Mouse (Mus musculus): ENCODE results near the gene Sh3bgrl2. TPM values are rescaled to one million over a fixed set of nuclear protein-coding genes. Genes with fewer than 3 reads are reported as not detected.
A peak's percentile ranks its signal among the peaks of the same experiment; 100 is the strongest.
"Not testable (repeated sequence)": the region's sequence is repeated elsewhere in the genome, so short reads cannot be mapped to it uniquely, and the experiment has no call there.

Gene Sh3bgrl2
- polyA plus RNA-seq (2012; rRNA removed) (3.0 and 3.5 TPM in 2 replicates), polyA plus RNA-seq (2014; fragmentation: Nextera tagmentation; extraction: Ambion mirVana) (9.7 and 15.1 TPM in 2 replicates)

GRCm38 (mm10) chr9:83547830-83548689 lies at the start of gene Sh3bgrl2:
Sh3bgrl2 (plus strand) TSS chr9:83548327.
- Histone ChIP-seq H3K27ac (no peak within 1 kb of the TSS), H3K4me1 (replicated peaks; ENCODE audit: control insufficient read depth in 2 of 2, insufficient read depth in 2 of 2, low read length in 1 of 2) (peaks cover 0 to 3% of the 10 kb centered on the region in 2 experiments; a peak in 1 of 4 replicates), H3K4me2 (ENCODE audit: low read depth) (peak within 1 kb of the TSS; percentile 58)

GRCm38 (mm10) chr9:83519081-83519480 lies 29.0 kb upstream of the Sh3bgrl2 start:
- not testable (repeated sequence) for H3K9me3 ChIP-seq (ENCODE audit: control insufficient read depth, low read length); H3K9ac ChIP-seq (replicated peaks); H3K4me2 ChIP-seq (ENCODE audit: low read depth); ATAC-seq (ENCODE audit: insufficient read depth); H3K27ac ChIP-seq; H3K36me3 ChIP-seq (replicated peaks; ENCODE audit: control insufficient read depth, insufficient read depth, low read depth); H3K27me3 ChIP-seq (ENCODE audit: control insufficient read depth, insufficient read depth, low read length); H3K4me3 ChIP-seq (ENCODE audit: insufficient read depth in 1 of 2, low read depth in 2 of 2, low read length in 2 of 2); DNase-seq (ENCODE audit: low read depth in 3 of 3, low spot score in 3 of 3); H3K4me1 ChIP-seq (replicated peaks; ENCODE audit: control insufficient read depth in 2 of 2, insufficient read depth in 2 of 2, low read length in 1 of 2)
- WGBS (ENCODE audit: insufficient replicate concordance) = 60% methylated on average over 5 of the region's 5 CpGs

More at GRCm38 (mm10) chr9:83547830-83548689, at the start of gene Sh3bgrl2:
- H3K36me3 ChIP-seq (replicated peaks; ENCODE audit: control insufficient read depth, insufficient read depth, low read depth) = no peaks in the 10 kb centered on the region
- TF ChIP-seq EP300 (IDR thresholded peaks at IDR 0.05; ENCODE audit: low read depth) (no peak), CTCF (IDR thresholded peaks at IDR 0.05; ENCODE audit: low read depth) (no peak)
- peaks cover 8% of the 10 kb centered on the region; the same call in 1 of the 2 replicates for H3K27me3 ChIP-seq (ENCODE audit: control insufficient read depth, insufficient read depth, low read length)
- no peaks in the 10 kb centered on the region for H3K9me3 ChIP-seq (ENCODE audit: control insufficient read depth, low read length)
- peak within 1 kb of the TSS; percentile 55 to 65 for H3K4me3 ChIP-seq (ENCODE audit: insufficient read depth in 1 of 2, low read depth in 2 of 2, low read length in 2 of 2)
- WGBS (ENCODE audit: insufficient replicate concordance) = 2% methylated on average over 76 of the region's 76 CpGs
- H3K9ac ChIP-seq (replicated peaks) = 0 out of 2 replicates have a peak within 1 kb of the TSS, but pooled peaks have one; percentile 4
- DNase-seq (ENCODE audit: low read depth in 3 of 3, low spot score in 3 of 3) (peak; percentile 24 to 49 (median 41)), ATAC-seq (ENCODE audit: insufficient read depth) (peak; percentile 85)

GRCm38 (mm10) chr9:83519510-83520155 lies 28.5 kb upstream of the Sh3bgrl2 start:
- no peak overlapping the region for H3K4me2 ChIP-seq (ENCODE audit: low read depth)
- no peak overlapping the region for H3K4me3 ChIP-seq (ENCODE audit: insufficient read depth in 1 of 2, low read depth in 2 of 2, low read length in 2 of 2)
- no peak overlapping the region for H3K27ac ChIP-seq
- H3K4me1 ChIP-seq (replicated peaks; ENCODE audit: control insufficient read depth in 2 of 2, insufficient read depth in 2 of 2, low read length in 1 of 2) = no peaks in the 10 kb centered on the region
- ATAC-seq (ENCODE audit: insufficient read depth) (no peak), DNase-seq (ENCODE audit: low read depth in 3 of 3, low spot score in 3 of 3) (no peak)
- H3K9me3 ChIP-seq (ENCODE audit: control insufficient read depth, low read length) = no peaks in the 10 kb centered on the region
- H3K9ac ChIP-seq (replicated peaks) = no peak overlapping the region
- H3K27me3 ChIP-seq (ENCODE audit: control insufficient read depth, insufficient read depth, low read length) = no peaks in the 10 kb centered on the region
- H3K36me3 ChIP-seq (replicated peaks; ENCODE audit: control insufficient read depth, insufficient read depth, low read depth) = no peaks in the 10 kb centered on the region
- TF ChIP-seq EP300 (IDR thresholded peaks at IDR 0.05; ENCODE audit: low read depth) (no peak), CTCF (IDR thresholded peaks at IDR 0.05; ENCODE audit: low read depth) (no peak)
- 58% methylated on average over 6 of the region's 6 CpGs for WGBS (ENCODE audit: insufficient replicate concordance)

- no peaks in the 10 kb centered on the region for H3K36me3 ChIP-seq (replicated peaks; ENCODE audit: control insufficient read depth, insufficient read depth, low read depth)
- DNase-seq (ENCODE audit: low read depth in 3 of 3, low spot score in 3 of 3) (peak in 2 of 3 experiments; percentile 15 to 20), ATAC-seq (ENCODE audit: insufficient read depth) (peak; percentile 58)
- H3K4me2 ChIP-seq (ENCODE audit: low read depth) = no peak overlapping the region
- H3K27ac ChIP-seq = no peak overlapping the region
- H3K27me3 ChIP-seq (ENCODE audit: control insufficient read depth, insufficient read depth, low read length) = no peaks in the 10 kb centered on the region
- WGBS (ENCODE audit: insufficient replicate concordance) = 52% methylated on average over 7 of the region's 7 CpGs
- H3K9me3 ChIP-seq (ENCODE audit: control insufficient read depth, low read length) = no peaks in the 10 kb centered on the region
- peaks cover 0 to 4% of the 10 kb centered on the region in 2 experiments; a peak in 2 of 4 replicates for H3K4me1 ChIP-seq (replicated peaks; ENCODE audit: control insufficient read depth in 2 of 2, insufficient read depth in 2 of 2, low read length in 1 of 2)
- H3K4me3 ChIP-seq (ENCODE audit: insufficient read depth in 1 of 2, low read depth in 2 of 2, low read length in 2 of 2) = no peak overlapping the region
- H3K9ac ChIP-seq (replicated peaks) = no peak overlapping the region
- TF ChIP-seq CTCF (IDR thresholded peaks at IDR 0.05; ENCODE audit: low read depth) (no peak), EP300 (IDR thresholded peaks at IDR 0.05; ENCODE audit: low read depth) (no peak)
Measured at GRCm38 (mm10) chr9:83527341-83528060, 20.6 kb upstream of the Sh3bgrl2 start.
